Mouse (Mus musculus) kidney, embryonic 16.5 days (tissue): Measurements from ENCODE around the gene Med4. TPM values are rescaled to one million over a fixed set of nuclear protein-coding genes. Genes with fewer than 3 reads are reported as not detected.
A peak's percentile ranks its signal among the peaks of the same experiment; 100 is the strongest.

Experiments used
- ATAC-seq: fragments of 200-750 bp; cut with Nextera tagmentation; 2 replicates; pipeline ENCODE4 v1.8.0; 2017; ENCODE audit warnings: moderate TSS enrichment; ENCODE audit not compliant: low FRiP score, low TSS enrichment
- H3K27ac ChIP-seq: fragments of 300-500 bp; sonication (generic); 2 replicates; pipeline ENCODE4 v1.5.1; 2014; ENCODE audit warnings: low read length
- H3K27me3 ChIP-seq: fragments of 300-500 bp; sonication (generic); 2 replicates; pipeline ENCODE4 v1.6.1; 2014; ENCODE audit warnings: low read length, control low read depth, mixed read lengths; ENCODE audit not compliant: insufficient read depth
- H3K36me3 ChIP-seq: fragments of 300-500 bp; sonication (generic); 2 replicates; pipeline ENCODE4 v1.6.1; 2014; ENCODE audit warnings: low read length, control low read depth, mixed read lengths; ENCODE audit not compliant: insufficient read depth
- H3K4me1 ChIP-seq: fragments of 300-500 bp; sonication (generic); 2 replicates; pipeline ENCODE4 v1.6.1; 2014; ENCODE audit warnings: low read length, control low read depth, mixed read lengths; ENCODE audit not compliant: insufficient read depth
- H3K4me2 ChIP-seq: fragments of 300-500 bp; sonication (generic); replicated peaks from 2 replicates; pipeline ENCODE4 v1.6.1; 2014; ENCODE audit warnings: low read depth, low read length
- H3K4me3 ChIP-seq: fragments of 300-500 bp; sonication (generic); 2 replicates; pipeline ENCODE4 v1.5.1; 2014; ENCODE audit warnings: mild to moderate bottlenecking, low read length
- H3K9ac ChIP-seq: fragments of 300-500 bp; sonication (generic); replicated peaks from 2 replicates; pipeline ENCODE4 v1.6.1; 2014; ENCODE audit warnings: low read length
- H3K9me3 ChIP-seq: fragments of 300-500 bp; sonication (generic); 2 replicates; pipeline ENCODE4 v1.6.1; 2016; ENCODE audit warnings: low read length, control low read depth
- WGBS: fragments of 180-500 bp; shearing (Covaris S2); extraction: QIAGEN DNeasy Blood & Tissue Kit; methylation state at CpG from one replicate; pipeline ENCODE4 v1.1.7; 2014; 5-methylcytosine and 5-hydroxymethylcytosine counted together
- polyA plus RNA-seq: library from polyadenylated mRNA; unstranded; fragments of >200 nt; fragmentation: Nextera tagmentation; extraction: Ambion mirVana; gene quantifications from 2 replicates; pipeline ENCODE4 v1.2.1, GENCODE M21; 2015

Gene Med4
- polyA plus RNA-seq, 1 experiment from 2014 or later: 93.2 TPM

GRCm38 (mm10) chr14:73551164-73551563, 41.3 kb downstream of the Med4 start:
- Histone ChIP-seq H3K36me3 (peaks cover 3% of the 10 kb centered on the region; the same call in 1 of the 2 replicates), H3K4me3 (no peak overlapping the region), H3K9me3 (no peaks in the 10 kb centered on the region), H3K9ac (no peak overlapping the region), H3K4me1 (peaks cover 11% of the 10 kb centered on the region), H3K27ac (no peak overlapping the region), H3K4me2 (no peak overlapping the region), H3K27me3 (no peaks in the 10 kb centered on the region)
- 82% methylated on average over 6 of the region's 6 CpGs for WGBS
- ATAC-seq: no peak

- Histone ChIP-seq H3K27ac (peak overlapping the region; percentile 70), H3K4me2 (peak overlapping the region; percentile 77), H3K9ac (peak overlapping the region; percentile 98), H3K4me3 (peak overlapping the region; percentile 96), H3K9me3 (no peaks in the 10 kb centered on the region), H3K27me3 (no peaks in the 10 kb centered on the region), H3K36me3 (peaks cover 5% of the 10 kb centered on the region; the same call in 1 of the 2 replicates), H3K4me1 (peaks cover 11% of the 10 kb centered on the region)
- WGBS: 4% methylated on average over 61 of the region's 61 CpGs
- peak; percentile 96 for ATAC-seq
Observed at GRCm38 (mm10) chr14:73552341-73553121, 42.7 kb downstream of the Med4 start.

DNA sequence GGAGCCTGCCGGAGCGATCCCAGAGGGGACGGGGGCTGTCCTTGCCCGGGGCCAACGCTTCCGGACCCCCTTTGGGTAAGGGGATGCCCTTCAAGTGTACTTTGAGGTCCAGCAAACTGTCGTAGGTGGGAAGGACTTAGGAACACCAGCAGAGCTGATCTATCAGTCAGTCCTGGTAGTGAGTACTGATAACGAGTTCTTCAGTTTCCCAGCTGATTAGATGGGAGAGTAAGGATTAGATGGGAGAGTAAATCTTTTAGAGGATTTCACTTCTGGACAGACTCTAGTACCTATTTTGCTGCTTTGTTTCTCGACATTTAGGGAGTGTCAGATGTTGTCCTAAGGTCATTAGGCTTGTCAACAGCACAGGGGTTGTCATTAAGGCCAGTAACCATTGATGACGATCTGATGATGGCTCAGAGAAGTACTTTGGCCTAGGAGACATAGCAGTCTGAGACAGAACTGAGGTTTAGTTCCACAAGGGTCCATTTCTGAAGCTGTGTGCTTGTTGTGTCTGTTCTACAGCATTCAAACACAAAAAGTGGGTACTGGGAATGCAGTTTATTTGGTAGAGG, 43.4 kb downstream of the Med4 start:
- Histone ChIP-seq H3K4me2 (peak overlapping the region; percentile 77), H3K27ac (peak overlapping the region; percentile 70), H3K36me3 (peaks cover 5% of the 10 kb centered on the region; the same call in 1 of the 2 replicates), H3K9me3 (no peaks in the 10 kb centered on the region), H3K4me3 (peak overlapping the region; percentile 96), H3K4me1 (peaks cover 11% of the 10 kb centered on the region), H3K9ac (peak overlapping the region; percentile 98), H3K27me3 (no peaks in the 10 kb centered on the region)
- 1% methylated on average over 10 of the region's 10 CpGs for WGBS
- ATAC-seq: peak; percentile 11; the same call in 1 of the 2 replicates

Other genes with a start within 250 kb of the Med4 start
- 25.4 and 28.1 TPM in 2 replicates for gene Rb1, start 184.2 kb upstream of the Med4 start, polyA plus RNA-seq
- 1,091 and 1,137 TPM in 2 replicates for gene Itm2b, start 124.7 kb upstream of the Med4 start, polyA plus RNA-seq
- gene Sucla2, start 15.3 kb downstream of the Med4 start, polyA plus RNA-seq: 128 and 139 TPM in 2 replicates
- 8.5 and 9.5 TPM in 2 replicates for gene Nudt15, start 38.2 kb downstream of the Med4 start, polyA plus RNA-seq
- gene Gm21750, start 151.2 kb downstream of the Med4 start, polyA plus RNA-seq: not detected in 2 replicates